Mouse (Mus musculus): ENCODE measurements around the gene Slc4a8.
"Not testable (repeated sequence)": the region's sequence is repeated elsewhere in the genome, so short reads cannot be mapped to it uniquely, and the experiment has no call there.

The Slc4a8 gene

GRCm38 (mm10) chr15:100773859-100774258, 12.3 kb downstream of the Slc4a8 start:
- not testable (repeated sequence) for DNase-seq (ENCODE audit: low spot score in 2 of 2)

GRCm38 (mm10) chr15:100775189-100776166, 13.9 kb downstream of the Slc4a8 start:
- no peak for DNase-seq (ENCODE audit: low spot score in 2 of 2)

GRCm38 (mm10) chr15:100776424-100776823, 14.9 kb downstream of the Slc4a8 start:
- no peak for DNase-seq (ENCODE audit: low spot score in 2 of 2)

- peak in 1 of 2 experiments; percentile 29 for DNase-seq (ENCODE audit: low spot score in 2 of 2)
Observed at GRCm38 (mm10) chr15:100777020-100778016, 15.8 kb downstream of the Slc4a8 start.

- no peak for DNase-seq (ENCODE audit: low spot score in 2 of 2)
Observed at GRCm38 (mm10) chr15:100779896-100780295, 18.3 kb downstream of the Slc4a8 start.

- peak in 1 of 2 experiments; percentile 32 for DNase-seq (ENCODE audit: low spot score in 2 of 2)
Observed at GRCm38 (mm10) chr15:100783244-100783987, 21.9 kb downstream of the Slc4a8 start.

GRCm38 (mm10) chr15:100790219-100790618, 28.7 kb downstream of the Slc4a8 start:
- no peak for DNase-seq (ENCODE audit: low spot score in 2 of 2)

- DNase-seq (ENCODE audit: low spot score in 2 of 2), result no peak
Observed at GRCm38 (mm10) chr15:100792324-100792723, 30.8 kb downstream of the Slc4a8 start.

GRCm38 (mm10) chr15:100800914-100801313, 39.4 kb downstream of the Slc4a8 start:
- no peak for DNase-seq (ENCODE audit: low spot score in 2 of 2)

- DNase-seq (ENCODE audit: low spot score in 2 of 2), result no peak
Observed at GRCm38 (mm10) chr15:100808062-100808461, 46.5 kb downstream of the Slc4a8 start.

- DNase-seq (ENCODE audit: low spot score in 2 of 2), result no peak
Observed at GRCm38 (mm10) chr15:100808484-100808883, 46.9 kb downstream of the Slc4a8 start.

- no peak for DNase-seq (ENCODE audit: low spot score in 2 of 2)
Observed at GRCm38 (mm10) chr15:100810243-100810642, 48.7 kb downstream of the Slc4a8 start.

GRCm38 (mm10) chr15:100813501-100813900, 52.0 kb downstream of the Slc4a8 start:
- no peak for DNase-seq (ENCODE audit: low spot score in 2 of 2)

GRCm38 (mm10) chr15:100814066-100814465, 52.5 kb downstream of the Slc4a8 start:
- DNase-seq (ENCODE audit: low spot score in 2 of 2), result no peak

GRCm38 (mm10) chr15:100815310-100815709, 53.8 kb downstream of the Slc4a8 start:
- DNase-seq (ENCODE audit: low spot score in 2 of 2), result no peak

- no peak for DNase-seq (ENCODE audit: low spot score in 2 of 2)
Observed at GRCm38 (mm10) chr15:100818860-100819259, 57.3 kb downstream of the Slc4a8 start.

GRCm38 (mm10) chr15:100821824-100822223, 60.3 kb downstream of the Slc4a8 start:
- no peak for DNase-seq (ENCODE audit: low spot score in 2 of 2)

GRCm38 (mm10) chr15:100822370-100822769, 60.8 kb downstream of the Slc4a8 start:
- not testable (repeated sequence) for DNase-seq (ENCODE audit: low spot score in 2 of 2)

- peak; percentile 55 to 61 for DNase-seq (ENCODE audit: low spot score in 2 of 2)
Observed at GRCm38 (mm10) chr15:100825249-100825856, 63.8 kb downstream of the Slc4a8 start.

GRCm38 (mm10) chr15:100826076-100826475, 64.5 kb downstream of the Slc4a8 start:
- peak in 1 of 2 experiments; percentile 34 for DNase-seq (ENCODE audit: low spot score in 2 of 2)

- peak; percentile 49 to 59 for DNase-seq (ENCODE audit: low spot score in 2 of 2)
Observed at GRCm38 (mm10) chr15:100829775-100830174, 68.2 kb downstream of the Slc4a8 start.
